Mouse (Mus musculus): Measurements from ENCODE around the gene Exosc10.

DNA sequence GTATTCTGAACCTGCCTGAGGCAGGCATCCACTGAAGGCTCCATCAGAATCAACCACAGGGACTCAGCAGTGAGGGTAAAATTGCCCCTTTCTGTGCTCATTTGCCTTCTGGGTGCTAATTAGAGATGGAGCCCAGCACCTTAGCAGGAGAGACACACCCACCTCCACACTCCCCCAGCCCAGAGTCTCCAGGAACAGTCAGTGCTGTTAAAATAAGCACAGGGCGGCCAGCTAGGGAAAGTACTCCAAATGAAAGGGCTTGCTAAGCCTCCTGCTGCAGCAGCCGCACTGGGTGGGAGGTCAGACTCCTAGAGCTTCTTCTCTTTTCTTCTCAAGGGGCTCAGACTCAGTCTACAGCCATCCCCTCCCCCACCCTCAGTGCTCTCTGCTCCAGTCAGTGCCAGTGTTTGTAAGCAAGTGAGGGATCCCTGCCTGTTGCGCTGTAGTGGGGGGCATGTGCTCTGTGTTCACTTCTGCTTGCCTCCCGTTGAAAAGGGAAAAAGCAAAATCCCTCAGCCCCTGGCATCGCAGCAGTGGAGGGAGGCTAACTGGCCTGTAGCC lies 39.9 kb upstream of the Exosc10 start:
- TF ChIP-seq GATA1 (IDR thresholded peaks at IDR 0.05; ENCODE audit: borderline replicate concordance, low read length): no peak
- TF ChIP-seq FLI1 (IDR thresholded peaks at IDR 0.05; ENCODE audit: low read length): no peak
